Mouse (Mus musculus) cortical plate, adult 2 months (tissue): ENCODE results near the gene Sh3d21. TPM values are rescaled to one million over a fixed set of nuclear protein-coding genes. Genes with fewer than 3 reads are reported as not detected.
"Not testable (repeated sequence)": the region's sequence is repeated elsewhere in the genome, so short reads cannot be mapped to it uniquely, and the experiment has no call there.

Source experiments
- H3K27ac ChIP-seq: fragments of 200-500 bp; 2 replicates; pipeline ENCODE4 v1.5.1; 2012; ENCODE audit warnings: low read length, control low read depth, inconsistent platforms; ENCODE audit not compliant: insufficient read depth
- H3K4me1 ChIP-seq: fragments of 200-500 bp; 2 replicates; pipeline ENCODE4 v1.6.1; 2011; ENCODE audit warnings: low read length; ENCODE audit not compliant: control insufficient read depth, insufficient read depth
- H3K4me3 ChIP-seq: fragments of 200-500 bp; 2 replicates; pipeline ENCODE4 v1.5.1; 2011; ENCODE audit warnings: mild to moderate bottlenecking, low read length, control low read depth; ENCODE audit not compliant: insufficient read depth
- CTCF ChIP-seq: fragments of 200-500 bp; IDR thresholded peaks from 2 replicates; pipeline ENCODE4 v1.5.1; 2011; ENCODE audit warnings: mild to moderate bottlenecking, control low read depth, low read length; ENCODE audit not compliant: insufficient read depth; ENCODE audit errors: extremely low read depth
- POLR2A ChIP-seq: fragments of 200-500 bp; IDR thresholded peaks from 2 replicates; pipeline ENCODE4 v1.6.1; 2011; ENCODE audit warnings: mild to moderate bottlenecking, low read length, control low read depth; ENCODE audit not compliant: insufficient read depth; ENCODE audit errors: extremely low read depth
- polyA plus RNA-seq: library from polyadenylated mRNA; depleted of rRNA; stranded (reverse); fragments of >200 nt; gene quantifications from 2 replicates; pipeline ENCODE4 v1.2.3, GENCODE M21; 2012

Gene Sh3d21
- polyA plus RNA-seq, 1 experiment = 1.1 TPM

- TF ChIP-seq CTCF (no peak), POLR2A (no peak)
- H3K27ac ChIP-seq = no peak overlapping the region
Observed at GRCm38 (mm10) chr4:126173800-126174199, 10.5 kb upstream of the Sh3d21 start.

GRCm38 (mm10) chr4:126170737-126171136 lies 7.4 kb upstream of the Sh3d21 start:
- not testable (repeated sequence) for H3K27ac ChIP-seq, H3K4me1 ChIP-seq, H3K4me3 ChIP-seq

More at GRCm38 (mm10) chr4:126173800-126174199, 10.5 kb upstream of the Sh3d21 start:
- Histone ChIP-seq H3K4me1 (no peaks in the 10 kb centered on the region), H3K4me3 (no peak overlapping the region)

GRCm38 (mm10) chr4:126168851-126169250 lies 5.6 kb upstream of the Sh3d21 start:
- Histone ChIP-seq H3K27ac (no peak overlapping the region), H3K4me1 (no peaks in the 10 kb centered on the region), H3K4me3 (no peak overlapping the region)
- TF ChIP-seq CTCF = no peak
- no peak for TF ChIP-seq POLR2A

GRCm38 (mm10) chr4:126166084-126166483 lies 2.8 kb upstream of the Sh3d21 start:
- Histone ChIP-seq H3K27ac (no peak overlapping the region), H3K4me3 (no peak overlapping the region), H3K4me1 (no peaks in the 10 kb centered on the region)
- TF ChIP-seq CTCF = no peak
- TF ChIP-seq POLR2A = no peak

GRCm38 (mm10) chr4:126165092-126165491 lies 1.8 kb upstream of the Sh3d21 start:
- not testable (repeated sequence) for H3K27ac ChIP-seq, H3K4me1 ChIP-seq, H3K4me3 ChIP-seq

GRCm38 (mm10) chr4:126163685-126164084 lies 394 bp upstream of the Sh3d21 start:
- TF ChIP-seq POLR2A (no peak), CTCF (no peak)
- Histone ChIP-seq H3K4me1 (no peaks in the 10 kb centered on the region), H3K27ac (no peak overlapping the region), H3K4me3 (no peak overlapping the region)

GRCm38 (mm10) chr4:126162544-126163066 lies 686 bp downstream of the Sh3d21 start:
- no peak for TF ChIP-seq CTCF
- TF ChIP-seq POLR2A = peak; percentile 41; the same call in 1 of the 2 replicates
- no peaks in the 10 kb centered on the region for H3K4me1 ChIP-seq
- no peak overlapping the region for H3K27ac ChIP-seq
- peak overlapping the region; percentile 38 for H3K4me3 ChIP-seq

- H3K4me3 ChIP-seq = peak overlapping the region; percentile 38; the same call in 1 of the 2 replicates
- no peaks in the 10 kb centered on the region for H3K4me1 ChIP-seq
- H3K27ac ChIP-seq = no peak overlapping the region
- TF ChIP-seq POLR2A = no peak
- no peak for TF ChIP-seq CTCF
Observed at GRCm38 (mm10) chr4:126161986-126162385, 1.3 kb downstream of the Sh3d21 start.

- TF ChIP-seq CTCF (no peak), POLR2A (no peak)
- Histone ChIP-seq H3K4me3 (no peak overlapping the region), H3K27ac (no peak overlapping the region), H3K4me1 (no peaks in the 10 kb centered on the region)
Observed at GRCm38 (mm10) chr4:126161456-126161855, 1.8 kb downstream of the Sh3d21 start.

- H3K4me1 ChIP-seq = no peaks in the 10 kb centered on the region
- H3K4me3 ChIP-seq = no peak overlapping the region
- no peak overlapping the region for H3K27ac ChIP-seq
- TF ChIP-seq CTCF (no peak), POLR2A (no peak)
Observed at GRCm38 (mm10) chr4:126160981-126161380, 2.3 kb downstream of the Sh3d21 start.

GRCm38 (mm10) chr4:126159455-126159854 lies 3.8 kb downstream of the Sh3d21 start:
- Histone ChIP-seq H3K27ac (no peak overlapping the region), H3K4me1 (no peaks in the 10 kb centered on the region), H3K4me3 (no peak overlapping the region)
- no peak for TF ChIP-seq POLR2A
- no peak for TF ChIP-seq CTCF
